Mouse (Mus musculus): ENCODE data around the gene Gm21958. TPM values are rescaled to one million over a fixed set of nuclear protein-coding genes. Genes with fewer than 3 reads are reported as not detected.

Gene Gm21958
- total RNA-seq (2021) (not detected), polyA plus RNA-seq (2012; rRNA removed) (not detected in 2 replicates)
- long read RNA-seq = 0 reads

DNA sequence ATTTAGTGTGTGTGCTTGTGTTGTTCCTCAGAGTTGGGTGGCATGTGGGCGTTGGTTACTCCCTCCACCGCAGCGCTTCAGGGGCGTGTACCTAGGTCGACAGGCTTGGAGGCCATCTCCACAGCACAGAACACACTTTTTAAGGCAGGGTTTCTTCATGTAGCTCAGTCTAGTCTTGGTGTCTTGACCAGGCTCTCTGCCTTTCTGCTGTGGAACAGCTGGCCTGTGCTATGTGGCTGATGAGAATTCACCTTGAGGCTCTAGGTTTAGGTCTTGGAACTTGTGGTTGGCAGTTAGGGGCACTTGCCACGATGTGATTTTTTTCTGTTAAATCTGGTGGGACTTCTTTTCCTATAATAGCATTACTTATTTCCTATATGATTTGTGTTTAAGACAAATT is at the start of gene Gm21958:
TSS of gene Gm21958 (minus strand) at position 101 of the 400 bp plus-strand sequence.
- Histone ChIP-seq H3K4me1 (ENCODE audit: control insufficient read depth, insufficient read depth, low read length) (no peaks in the 10 kb centered on the region), H3K4me3 (no peak within 1 kb of the TSS), H3K27ac (no peak within 1 kb of the TSS), H3K27me3 (ENCODE audit: control insufficient read depth, insufficient read depth, low read length) (no peaks in the 10 kb centered on the region), H3K79me2 (replicated peaks; ENCODE audit: control insufficient read depth, insufficient read depth, low read length) (no peaks in the 10 kb centered on the region), H3K9ac (ENCODE audit: low read depth, low read length) (no peak within 1 kb of the TSS), H3K36me3 (ENCODE audit: control insufficient read depth, insufficient read depth, low read length) (peaks cover 10% of the 10 kb centered on the region)
- intact Hi-C loops (cut with DNase I) = no loop called here
- no peak for DNase-seq
- TF ChIP-seq EP300 (IDR thresholded peaks at IDR 0.05; ENCODE audit: insufficient read depth, low read depth, low read length) (no peak), CTCF (IDR thresholded peaks at IDR 0.05) (no peak), POLR2A (IDR thresholded peaks at IDR 0.05; ENCODE audit: insufficient read depth, low read depth, low read length) (no peak)
- WGBS = 89% methylated on average over 6 of the region's 6 CpGs

DNA sequence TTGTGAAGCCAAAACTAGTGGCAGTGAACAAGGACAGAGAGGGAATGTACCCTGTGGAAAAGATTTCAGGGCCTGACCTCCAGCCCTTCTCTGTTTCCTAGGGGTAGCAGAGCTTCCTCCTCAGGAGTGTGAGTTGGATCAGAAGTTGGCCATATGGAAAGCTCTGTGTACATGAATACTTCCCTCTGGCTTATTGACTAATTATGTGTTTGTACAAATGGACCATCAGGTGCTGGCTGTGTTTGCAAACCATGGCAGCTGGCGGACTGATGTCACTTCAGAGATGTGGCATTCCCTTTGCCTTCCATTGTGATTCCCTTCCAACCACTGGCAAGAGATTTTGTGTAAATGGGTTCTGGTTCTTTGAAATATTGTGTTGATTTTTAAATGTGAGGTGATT is 47.1 kb upstream of the Gm21958 start:
- 92% methylated on average over 1 of the region's 1 CpGs for WGBS
- no peak overlapping the region for H3K9ac ChIP-seq (ENCODE audit: low read depth, low read length)
- H3K79me2 ChIP-seq (replicated peaks; ENCODE audit: control insufficient read depth, insufficient read depth, low read length) = no peaks in the 10 kb centered on the region
- H3K36me3 ChIP-seq (ENCODE audit: control insufficient read depth, insufficient read depth, low read length) = no peaks in the 10 kb centered on the region
- no peaks in the 10 kb centered on the region for H3K27me3 ChIP-seq (ENCODE audit: control insufficient read depth, insufficient read depth, low read length)
- H3K4me3 ChIP-seq = no peak overlapping the region
- H3K4me1 ChIP-seq (ENCODE audit: control insufficient read depth, insufficient read depth, low read length) = no peaks in the 10 kb centered on the region
- no peak for DNase-seq
- intact Hi-C loops (cut with DNase I) = no loop called here
- H3K27ac ChIP-seq = no peak overlapping the region
- TF ChIP-seq CTCF (IDR thresholded peaks at IDR 0.05) (no peak), POLR2A (IDR thresholded peaks at IDR 0.05; ENCODE audit: insufficient read depth, low read depth, low read length) (no peak), EP300 (IDR thresholded peaks at IDR 0.05; ENCODE audit: insufficient read depth, low read depth, low read length) (no peak)

DNA sequence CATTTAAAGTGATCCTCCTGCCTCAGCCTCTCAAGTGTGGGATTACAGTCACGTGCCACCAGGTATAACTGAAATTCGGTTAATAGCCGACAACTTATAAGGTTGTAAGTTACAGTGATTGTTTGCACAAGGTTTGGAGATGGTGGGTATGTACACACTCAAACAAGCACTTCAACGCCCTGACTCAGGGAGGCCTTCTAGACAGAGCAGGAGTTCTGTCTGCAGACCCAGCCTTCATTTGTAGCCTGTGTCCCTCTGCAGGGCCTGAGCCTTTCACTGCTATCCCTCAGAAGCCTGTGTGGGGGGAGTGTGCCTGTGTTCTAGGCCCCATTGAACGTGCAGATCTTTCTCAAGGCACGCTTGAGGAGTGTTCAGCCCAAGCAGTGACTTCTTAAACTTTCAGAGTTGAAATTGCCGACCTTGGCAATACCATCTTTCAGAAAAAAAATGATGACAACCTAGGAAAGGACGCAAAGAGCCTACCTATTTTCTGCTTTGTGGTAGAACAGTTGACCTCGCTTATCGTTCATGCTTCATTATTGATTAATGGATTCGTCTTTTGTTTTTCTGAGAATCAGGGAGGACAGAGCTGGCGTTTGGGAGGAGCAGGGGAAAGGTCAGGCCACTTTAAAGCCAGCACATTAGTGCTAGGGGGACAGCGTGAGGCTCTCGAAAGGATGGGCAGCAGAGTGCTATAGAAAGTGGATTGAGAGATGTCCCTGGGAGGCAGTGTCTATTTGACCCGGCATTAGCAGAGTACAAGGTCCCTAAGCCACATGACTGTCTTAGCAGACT is 46.4 kb upstream of the Gm21958 start:
- Histone ChIP-seq H3K4me3 (no peak overlapping the region), H3K27ac (no peak overlapping the region), H3K4me1 (ENCODE audit: control insufficient read depth, insufficient read depth, low read length) (no peaks in the 10 kb centered on the region), H3K27me3 (ENCODE audit: control insufficient read depth, insufficient read depth, low read length) (no peaks in the 10 kb centered on the region), H3K9ac (ENCODE audit: low read depth, low read length) (no peak overlapping the region), H3K36me3 (ENCODE audit: control insufficient read depth, insufficient read depth, low read length) (no peaks in the 10 kb centered on the region), H3K79me2 (replicated peaks; ENCODE audit: control insufficient read depth, insufficient read depth, low read length) (no peaks in the 10 kb centered on the region)
- no peak for DNase-seq
- 80% methylated on average over 15 of the region's 15 CpGs for WGBS
- intact Hi-C loops (cut with DNase I) = no loop called here
- TF ChIP-seq POLR2A (IDR thresholded peaks at IDR 0.05; ENCODE audit: insufficient read depth, low read depth, low read length) (no peak), EP300 (IDR thresholded peaks at IDR 0.05; ENCODE audit: insufficient read depth, low read depth, low read length) (no peak), CTCF (IDR thresholded peaks at IDR 0.05) (no peak)

DNA sequence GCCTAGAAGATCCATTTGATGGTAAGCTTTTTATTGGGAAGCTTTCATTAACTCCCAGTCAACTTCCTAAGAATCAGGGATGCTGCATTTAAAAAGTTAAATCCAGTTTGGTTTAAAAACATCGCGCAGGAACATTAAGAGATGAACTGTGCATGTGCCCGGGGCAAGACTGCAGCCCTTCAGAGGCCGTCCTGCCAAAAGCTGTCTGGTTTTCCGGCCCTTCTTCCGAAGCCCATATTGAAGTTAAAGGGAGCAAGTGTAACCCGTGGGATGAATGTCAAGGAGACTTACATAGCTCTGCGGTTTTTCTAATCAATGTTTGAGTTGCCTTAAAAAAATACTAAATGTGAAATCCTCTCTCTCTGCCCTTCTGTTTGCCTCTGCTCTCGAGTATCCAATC is 45.1 kb upstream of the Gm21958 start:
- Histone ChIP-seq H3K79me2 (replicated peaks; ENCODE audit: control insufficient read depth, insufficient read depth, low read length) (no peaks in the 10 kb centered on the region), H3K36me3 (ENCODE audit: control insufficient read depth, insufficient read depth, low read length) (no peaks in the 10 kb centered on the region), H3K9ac (ENCODE audit: low read depth, low read length) (no peak overlapping the region), H3K4me3 (no peak overlapping the region), H3K27ac (no peak overlapping the region), H3K4me1 (ENCODE audit: control insufficient read depth, insufficient read depth, low read length) (no peaks in the 10 kb centered on the region), H3K27me3 (ENCODE audit: control insufficient read depth, insufficient read depth, low read length) (no peaks in the 10 kb centered on the region)
- no peak for DNase-seq
- 81% methylated on average over 9 of the region's 9 CpGs for WGBS
- intact Hi-C loops (cut with DNase I) = loop anchor here (5.0 kb wide), 1 partner anchor 48 kb away; the partner anchor contains the start of gene Rfxap
- TF ChIP-seq CTCF (IDR thresholded peaks at IDR 0.05) (no peak), POLR2A (IDR thresholded peaks at IDR 0.05; ENCODE audit: insufficient read depth, low read depth, low read length) (no peak), EP300 (IDR thresholded peaks at IDR 0.05; ENCODE audit: insufficient read depth, low read depth, low read length) (no peak)

DNA sequence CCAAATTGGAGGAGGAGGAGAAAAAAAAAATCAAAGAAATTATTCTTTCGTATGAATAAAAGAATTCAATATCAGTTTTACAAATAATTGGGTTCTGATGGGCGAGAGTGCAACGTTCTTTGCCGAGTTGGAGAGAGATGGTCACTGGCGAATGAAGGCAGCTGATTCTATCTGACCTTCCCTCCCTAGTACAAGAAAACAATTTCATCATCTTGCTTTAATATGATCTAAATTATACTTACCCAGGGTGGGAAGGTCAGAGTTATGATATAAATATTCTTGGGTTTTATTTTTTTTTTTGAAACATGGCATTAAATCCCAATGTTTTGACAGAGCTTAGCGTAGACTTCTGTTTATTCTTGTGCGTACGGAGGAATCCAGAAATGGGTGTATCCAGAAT is 43.3 kb upstream of the Gm21958 start:
- Histone ChIP-seq H3K4me1 (ENCODE audit: control insufficient read depth, insufficient read depth, low read length) (no peaks in the 10 kb centered on the region), H3K27ac (no peak overlapping the region), H3K9ac (ENCODE audit: low read depth, low read length) (no peak overlapping the region), H3K4me3 (no peak overlapping the region), H3K27me3 (ENCODE audit: control insufficient read depth, insufficient read depth, low read length) (no peaks in the 10 kb centered on the region), H3K36me3 (ENCODE audit: control insufficient read depth, insufficient read depth, low read length) (no peaks in the 10 kb centered on the region), H3K79me2 (replicated peaks; ENCODE audit: control insufficient read depth, insufficient read depth, low read length) (no peaks in the 10 kb centered on the region)
- no peak for TF ChIP-seq POLR2A (IDR thresholded peaks at IDR 0.05; ENCODE audit: insufficient read depth, low read depth, low read length)
- no peak for TF ChIP-seq EP300 (IDR thresholded peaks at IDR 0.05; ENCODE audit: insufficient read depth, low read depth, low read length)
- no peak for TF ChIP-seq CTCF (IDR thresholded peaks at IDR 0.05)
- DNase-seq = no peak
- intact Hi-C loops (cut with DNase I) = loop anchor here (5.0 kb wide), 1 partner anchor 50 kb away; the partner anchor contains the start of gene Rfxap
- 94% methylated on average over 8 of the region's 8 CpGs for WGBS

DNA sequence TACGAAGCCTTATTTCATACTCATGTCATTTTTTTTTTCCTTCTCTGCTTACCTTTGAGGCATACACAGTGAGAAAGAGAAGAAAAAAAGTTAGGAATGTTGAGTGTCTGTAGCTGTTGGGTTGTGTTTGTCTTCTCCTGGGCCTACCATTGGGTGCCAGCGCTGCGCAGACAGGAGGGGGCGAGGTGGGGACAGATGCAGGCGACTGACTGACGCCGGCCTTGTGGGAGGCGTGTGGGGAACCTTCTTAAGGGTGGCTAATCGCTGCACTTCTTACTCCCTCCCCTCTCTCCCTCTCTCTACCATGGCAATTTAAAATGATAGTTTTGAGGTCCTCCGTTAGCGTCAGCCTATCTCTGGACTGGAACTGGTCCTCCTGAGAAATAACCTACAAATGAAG is 41.9 kb upstream of the Gm21958 start:
- Histone ChIP-seq H3K27ac (peak overlapping the region; percentile 60; the same call in 1 of the 2 replicates), H3K4me3 (peak overlapping the region; percentile 70), H3K79me2 (replicated peaks; ENCODE audit: control insufficient read depth, insufficient read depth, low read length) (no peaks in the 10 kb centered on the region), H3K36me3 (ENCODE audit: control insufficient read depth, insufficient read depth, low read length) (no peaks in the 10 kb centered on the region), H3K9ac (ENCODE audit: low read depth, low read length) (peak overlapping the region; percentile 16), H3K4me1 (ENCODE audit: control insufficient read depth, insufficient read depth, low read length) (no peaks in the 10 kb centered on the region), H3K27me3 (ENCODE audit: control insufficient read depth, insufficient read depth, low read length) (no peaks in the 10 kb centered on the region)
- 4% methylated on average over 11 of the region's 11 CpGs for WGBS
- DNase-seq = peak in 1 of 2 experiments; percentile 22
- TF ChIP-seq CTCF (IDR thresholded peaks at IDR 0.05) (0 out of 2 replicates have a peak, but pooled peaks have one; percentile 13), EP300 (IDR thresholded peaks at IDR 0.05; ENCODE audit: insufficient read depth, low read depth, low read length) (no peak)
- intact Hi-C loops (cut with DNase I) = loop anchor here (5.0 kb wide), 1 partner anchor 51 kb away; the partner anchor contains the start of gene Rfxap
